Mouse (Mus musculus) MEL (cell line): ENCODE data around the gene Zfp511. TPM values are rescaled to one million over a fixed set of nuclear protein-coding genes. Genes with fewer than 3 reads are reported as not detected.

Source experiments
- DNase-seq: peaks from one replicate; pipeline ENCODE4 v3.0.0; 2011; ENCODE audit warnings: low read depth, low spot score
- H3K27ac ChIP-seq: 2 replicates; pipeline ENCODE4 v1.5.1; 2012; ENCODE audit warnings: low read depth, mild to moderate bottlenecking, control low read depth, low read length, moderate library complexity; ENCODE audit not compliant: control insufficient read depth
- H3K27me3 ChIP-seq, 2 experiments: fragments of 150-350 bp in 1 of 2; sonication (generic) in 1 of 2; 2 replicates each; pipeline ENCODE4 v1.6.1; 2012; ENCODE audit warnings: low read length in 2 of 2, mild to moderate bottlenecking in 2 of 2, improper control_type of control experiment in 1 of 2, moderate library complexity in 1 of 2; ENCODE audit not compliant: insufficient read depth in 2 of 2, control insufficient read depth in 1 of 2
- H3K36me3 ChIP-seq, 2 experiments: 2 replicates each; pipeline ENCODE4 v1.6.1; 2012 to 2014; ENCODE audit warnings: low read length in 2 of 2, improper control_type of control experiment in 1 of 2, inconsistent platforms in 1 of 2, mild to moderate bottlenecking in 1 of 2; ENCODE audit not compliant: insufficient read depth in 2 of 2, control insufficient read depth in 1 of 2
- H3K4me1 ChIP-seq, 2 experiments: fragments of 150-350 bp in 1 of 2; sonication (generic) in 1 of 2; 2 replicates each; pipeline ENCODE4 v1.6.1; 2012; ENCODE audit warnings: low read length in 2 of 2, improper control_type of control experiment in 1 of 2, mild to moderate bottlenecking in 1 of 2; ENCODE audit not compliant: insufficient read depth in 2 of 2, control insufficient read depth in 1 of 2
- H3K4me3 ChIP-seq, 2 experiments: fragments of 150-350 bp in 1 of 2; sonication (generic) in 1 of 2; 2 replicates each; pipeline ENCODE4 v1.5.1; 2012; ENCODE audit warnings: low read depth in 2 of 2, low read length in 2 of 2, mild to moderate bottlenecking in 2 of 2, moderate library complexity in 2 of 2, control low read depth in 1 of 2, improper control_type of control experiment in 1 of 2; ENCODE audit not compliant: control insufficient read depth in 1 of 2, insufficient read depth in 1 of 2
- H3K79me2 ChIP-seq: 2 replicates; pipeline ENCODE4 v1.6.1; 2012; ENCODE audit warnings: mild to moderate bottlenecking, low read length, moderate library complexity; ENCODE audit not compliant: control insufficient read depth, poor library complexity, insufficient read depth
- H3K9ac ChIP-seq: 2 replicates; pipeline ENCODE4 v1.6.1; 2012; ENCODE audit warnings: low read depth, mild to moderate bottlenecking, control low read depth, low read length, moderate library complexity; ENCODE audit not compliant: control insufficient read depth, poor library complexity, severe bottlenecking
- H3K9me3 ChIP-seq: fragments of 150-350 bp; sonication (generic); replicated peaks from 2 replicates; pipeline ENCODE4 v1.6.1; 2012; ENCODE audit warnings: mild to moderate bottlenecking, low read length, improper control_type of control experiment, moderate library complexity; ENCODE audit not compliant: insufficient read depth
- BHLHE40 ChIP-seq: IDR thresholded peaks from 2 replicates; pipeline ENCODE4 v1.6.1; 2012; ENCODE audit warnings: low read depth, mild to moderate bottlenecking, inconsistent platforms, low read length, improper control_type of control experiment, borderline replicate concordance
- CHD1 ChIP-seq: IDR thresholded peaks from 2 replicates; pipeline ENCODE4 v1.6.1; 2012; ENCODE audit warnings: low read depth, mild to moderate bottlenecking, inconsistent platforms, low read length, improper control_type of control experiment
- CHD2 ChIP-seq: IDR thresholded peaks from 2 replicates; pipeline ENCODE4 v1.6.1; 2011; ENCODE audit warnings: low read length, improper control_type of control experiment
- CTCF ChIP-seq, 3 experiments: IDR thresholded peaks in 2 of 3; conservative IDR thresholded peaks in 1 of 3; 2 replicates each; pipeline ENCODE4 v1.5.1; 2011 to 2012; ENCODE audit warnings: low read length in 3 of 3, low read depth in 2 of 3, mild to moderate bottlenecking in 2 of 3, improper control_type of control experiment in 1 of 3, inconsistent platforms in 1 of 3, mixed read lengths in 1 of 3, moderate library complexity in 1 of 3; ENCODE audit not compliant: control insufficient read depth in 1 of 3, insufficient read depth in 1 of 3, poor library complexity in 1 of 3, severe bottlenecking in 1 of 3
- EP300 ChIP-seq, 2 experiments: IDR thresholded peaks; 2 replicates each; pipeline ENCODE4 v1.6.1; 2011; ENCODE audit warnings: improper control_type of control experiment in 2 of 2, low read length in 2 of 2, low read depth in 1 of 2, mild to moderate bottlenecking in 1 of 2
- ETS1 ChIP-seq: IDR thresholded peaks from 2 replicates; pipeline ENCODE4 v1.6.1; 2012; ENCODE audit warnings: low read depth, mild to moderate bottlenecking, inconsistent platforms, low read length, improper control_type of control experiment, moderate library complexity
- GABPA ChIP-seq: IDR thresholded peaks from 2 replicates; pipeline ENCODE4 v1.6.1; 2012; ENCODE audit warnings: low read depth, mild to moderate bottlenecking, inconsistent platforms, low read length, improper control_type of control experiment, moderate library complexity
- GATA1 ChIP-seq: IDR thresholded peaks from 2 replicates; pipeline ENCODE4 v1.6.1; 2011; ENCODE audit warnings: low read depth, low read length, improper control_type of control experiment
- HCFC1 ChIP-seq: IDR thresholded peaks from 2 replicates; pipeline ENCODE4 v1.6.1; 2012; ENCODE audit warnings: low read depth, mild to moderate bottlenecking, inconsistent platforms, low read length, improper control_type of control experiment, moderate library complexity
- JUND ChIP-seq: IDR thresholded peaks from 2 replicates; pipeline ENCODE4 v1.6.1; 2011; ENCODE audit warnings: low read depth, mild to moderate bottlenecking, improper control_type of control experiment, low read length
- MEF2A ChIP-seq: IDR thresholded peaks from 2 replicates; pipeline ENCODE4 v1.6.1; 2014; ENCODE audit warnings: low read depth, mild to moderate bottlenecking, inconsistent platforms, low read length, improper control_type of control experiment; ENCODE audit not compliant: poor library complexity, insufficient replicate concordance, severe bottlenecking; ENCODE audit errors: extremely low read depth
- MXI1 ChIP-seq: IDR thresholded peaks from 2 replicates; pipeline ENCODE4 v1.6.1; 2011; ENCODE audit warnings: mild to moderate bottlenecking, low read depth, low read length, improper control_type of control experiment
- MYB ChIP-seq: IDR thresholded peaks from 2 replicates; pipeline ENCODE4 v1.6.1; 2011; ENCODE audit warnings: mild to moderate bottlenecking, low read depth, low read length, improper control_type of control experiment
- NELFE ChIP-seq: IDR thresholded peaks from 2 replicates; pipeline ENCODE4 v1.6.1; 2011; ENCODE audit warnings: low read depth, low read length, improper control_type of control experiment
- POLR2A ChIP-seq, 2 experiments: IDR thresholded peaks; 2 replicates each; pipeline ENCODE4 v1.6.1; 2011 to 2012; ENCODE audit warnings: low read length in 2 of 2, mild to moderate bottlenecking in 2 of 2, control low read depth in 1 of 2, improper control_type of control experiment in 1 of 2, low read depth in 1 of 2, moderate library complexity in 1 of 2; ENCODE audit not compliant: control insufficient read depth in 1 of 2, insufficient read depth in 1 of 2, poor library complexity in 1 of 2
- POLR2AphosphoS2 ChIP-seq: IDR thresholded peaks from 2 replicates; pipeline ENCODE4 v1.6.1; 2011; ENCODE audit warnings: low read length, improper control_type of control experiment
- POLR2AphosphoS5 ChIP-seq: IDR thresholded peaks from 2 replicates; pipeline ENCODE4 v1.6.1; 2012; ENCODE audit warnings: low read depth, borderline replicate concordance, mild to moderate bottlenecking, inconsistent platforms, low read length, moderate library complexity, mixed read lengths
- RAD21 ChIP-seq: IDR thresholded peaks from 2 replicates; pipeline ENCODE4 v1.6.1; 2011; ENCODE audit warnings: mild to moderate bottlenecking, low read depth, low read length, improper control_type of control experiment
- SIN3A ChIP-seq: IDR thresholded peaks from 2 replicates; pipeline ENCODE4 v1.6.1; 2012; ENCODE audit warnings: low read length, improper control_type of control experiment, inconsistent platforms
- TAL1 ChIP-seq: IDR thresholded peaks from 2 replicates; pipeline ENCODE4 v1.6.1; 2012; ENCODE audit warnings: mild to moderate bottlenecking, inconsistent platforms, low read length, moderate library complexity, mixed read lengths
- TBP ChIP-seq: IDR thresholded peaks from 2 replicates; pipeline ENCODE4 v1.8.0; 2011; ENCODE audit warnings: low read depth, low read length, improper control_type of control experiment
- TCF12 ChIP-seq: IDR thresholded peaks from 2 replicates; pipeline ENCODE4 v1.6.1; 2014; ENCODE audit warnings: low read depth, mild to moderate bottlenecking, inconsistent platforms, low read length, improper control_type of control experiment, moderate library complexity
- UBTF ChIP-seq: IDR thresholded peaks from 2 replicates; pipeline ENCODE4 v1.6.1; 2012; ENCODE audit warnings: low read depth, mild to moderate bottlenecking, inconsistent platforms, low read length, improper control_type of control experiment, moderate library complexity, borderline replicate concordance; ENCODE audit not compliant: insufficient read depth
- USF1 ChIP-seq: IDR thresholded peaks from 2 replicates; pipeline ENCODE4 v1.6.1; 2014; ENCODE audit warnings: low read depth, mild to moderate bottlenecking, inconsistent platforms, low read length, improper control_type of control experiment, moderate library complexity
- USF2 ChIP-seq, 2 experiments: IDR thresholded peaks; 2 replicates each; pipeline ENCODE4 v1.6.1; 2011 to 2012; ENCODE audit warnings: improper control_type of control experiment in 2 of 2, low read length in 2 of 2, borderline replicate concordance in 1 of 2, inconsistent platforms in 1 of 2, low read depth in 1 of 2, mild to moderate bottlenecking in 1 of 2; ENCODE audit not compliant: insufficient read depth in 1 of 2
- ZKSCAN1 ChIP-seq: IDR thresholded peaks from 2 replicates; pipeline ENCODE4 v1.6.1; 2012; ENCODE audit warnings: low read depth, mild to moderate bottlenecking, inconsistent platforms, low read length, improper control_type of control experiment, moderate library complexity
- ZMIZ1 ChIP-seq: IDR thresholded peaks from 2 replicates; pipeline ENCODE4 v1.6.1; 2012; ENCODE audit warnings: low read depth, mild to moderate bottlenecking, inconsistent platforms, low read length, improper control_type of control experiment, moderate library complexity
- ZNF384 ChIP-seq: IDR thresholded peaks from 2 replicates; pipeline ENCODE4 v1.6.1; 2012; ENCODE audit warnings: low read depth, mild to moderate bottlenecking, inconsistent platforms, low read length, improper control_type of control experiment
- polyA plus RNA-seq, 2 experiments: library from polyadenylated mRNA; stranded (reverse) in 1 of 2; unstranded in 1 of 2; fragments of >175 nt in 1 of 2; fragments of >200 nt in 1 of 2; gene quantifications; 2 replicates each; pipeline versions ENCODE4 v1.2.1 to v1.2.4; 2012; ENCODE audit warnings: low replicate concordance in 2 of 2, low read depth in 1 of 2; ENCODE audit not compliant: insufficient read length in 2 of 2, insufficient read depth in 1 of 2, missing spikeins in 1 of 2
- total RNA-seq: library from RNA; depleted of rRNA; stranded (reverse); fragments of 300-350 nt; gene quantifications from 2 replicates; pipeline ENCODE4 v1.2.3, GENCODE M21; 2012

Gene Zfp511
- total and polyA plus RNA-seq, 3 experiments, result 35.6 to 51.5 TPM; not detected in 1

GRCm38 (mm10) chr7:139992406-139992805 is 43.8 kb upstream of the Zfp511 start, which contains the start of gene Adam8:
Gene Adam8, minus strand, starts transcription at chr7:139992562.
- Histone ChIP-seq H3K4me1 (peaks cover 0 to 7% of the 10 kb centered on the region in 2 experiments; a peak in 2 of 4 replicates), H3K27ac (no peak within 1 kb of the TSS), H3K4me3 (no peak within 1 kb of the TSS), H3K9me3 (no peaks in the 10 kb centered on the region), H3K9ac (no peak within 1 kb of the TSS), H3K36me3 (peaks cover 0 to 5% of the 10 kb centered on the region in 2 experiments; a peak in 1 of 4 replicates), H3K79me2 (no peaks in the 10 kb centered on the region), H3K27me3 (no peaks in the 10 kb centered on the region)
- TF ChIP-seq CHD1 (no peak), POLR2AphosphoS2 (no peak), MXI1 (no peak), NELFE (no peak), USF1 (no peak), SIN3A (no peak), BHLHE40 (no peak), ZMIZ1 (no peak), MYB (no peak), JUND (no peak), GABPA (no peak), USF2 (IDR thresholded peaks at IDR 0.05; ENCODE audit: borderline replicate concordance in 1 of 2, insufficient read depth in 1 of 2, low read depth in 1 of 2, low read length in 2 of 2) (no peak), TAL1 (no peak)
- peak; percentile 68 for DNase-seq

GRCm38 (mm10) chr7:139993532-139993931 is 42.7 kb upstream of the Zfp511 start:
- TF ChIP-seq UBTF (no peak), NELFE (no peak), USF1 (no peak), CHD1 (no peak), GABPA (no peak), POLR2AphosphoS5 (no peak), CHD2 (no peak), RAD21 (no peak), CTCF (IDR thresholded peaks at IDR 0.05 in 2 of 3, conservative IDR thresholded peaks at IDR 0.05 in 1 of 3; ENCODE audit: control insufficient read depth in 1 of 3, insufficient read depth in 1 of 3, low read depth in 2 of 3, low read length in 3 of 3, poor library complexity in 1 of 3, severe bottlenecking in 1 of 3) (no peak), GATA1 (no peak), HCFC1 (no peak), MEF2A (no peak), TBP (no peak), POLR2A (IDR thresholded peaks at IDR 0.05; ENCODE audit: control insufficient read depth in 1 of 2, insufficient read depth in 1 of 2, low read depth in 1 of 2, low read length in 2 of 2, poor library complexity in 1 of 2) (no peak), ZMIZ1 (no peak), ETS1 (no peak), ZKSCAN1 (no peak), ZNF384 (no peak), TCF12 (no peak), EP300 (IDR thresholded peaks at IDR 0.05; ENCODE audit: low read depth in 1 of 2, low read length in 2 of 2) (no peak)
- no peak overlapping the region for H3K27ac ChIP-seq
- DNase-seq, result no peak
- no peaks in the 10 kb centered on the region for H3K79me2 ChIP-seq
- no peak overlapping the region for H3K9ac ChIP-seq
- peaks cover 0 to under 1% of the 10 kb centered on the region in 2 experiments; a peak in 1 of 4 replicates for H3K4me1 ChIP-seq
- no peaks in the 10 kb centered on the region for H3K27me3 ChIP-seq
- H3K9me3 ChIP-seq, result no peaks in the 10 kb centered on the region
- peaks cover 0 to 2% of the 10 kb centered on the region in 2 experiments; a peak in 1 of 4 replicates for H3K36me3 ChIP-seq
- no peak overlapping the region for H3K4me3 ChIP-seq
